Mouse (Mus musculus) thymus, adult 2 months (tissue): ENCODE results near the gene Zfp292.

ENCODE experiments used
- CTCF ChIP-seq: fragments of 200-500 bp; IDR thresholded peaks from 2 replicates; pipeline ENCODE4 v1.5.1; 2012; ENCODE audit warnings: mild to moderate bottlenecking, control low read depth, low read length, moderate library complexity, borderline replicate concordance; ENCODE audit not compliant: control insufficient read depth, poor library complexity, insufficient read depth; ENCODE audit errors: extremely low read depth
- POLR2A ChIP-seq: fragments of 200-500 bp; IDR thresholded peaks from 2 replicates; pipeline ENCODE4 v1.6.1; 2012; ENCODE audit warnings: mild to moderate bottlenecking, low read length, control low read depth, moderate library complexity; ENCODE audit not compliant: control insufficient read depth, poor library complexity, insufficient read depth; ENCODE audit errors: extremely low read depth

DNA sequence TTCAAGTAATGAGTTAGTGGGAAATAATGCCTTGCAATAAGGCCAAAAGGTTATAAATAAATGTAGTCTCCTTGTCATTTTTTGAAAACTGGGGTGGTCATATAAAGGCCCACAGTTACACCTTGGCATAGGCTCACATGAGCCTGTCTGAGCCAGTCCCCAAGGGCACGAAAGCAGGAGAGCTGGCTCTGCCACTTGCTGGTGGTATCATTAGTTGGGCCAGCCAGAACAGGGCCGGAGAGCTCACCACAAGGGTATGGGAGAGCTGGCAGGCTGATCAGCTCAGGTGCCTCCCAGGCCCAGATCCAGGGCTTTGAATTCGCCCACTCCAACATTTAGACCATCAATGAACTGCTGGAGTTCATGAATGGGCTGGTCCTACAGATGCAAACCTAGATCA is 96.3 kb downstream of the Zfp292 start:
- TF ChIP-seq CTCF: no peak
- TF ChIP-seq POLR2A: no peak
